18 mouse cellular contexts compared by ENCODE assay signal in the genomic region with DNA sequence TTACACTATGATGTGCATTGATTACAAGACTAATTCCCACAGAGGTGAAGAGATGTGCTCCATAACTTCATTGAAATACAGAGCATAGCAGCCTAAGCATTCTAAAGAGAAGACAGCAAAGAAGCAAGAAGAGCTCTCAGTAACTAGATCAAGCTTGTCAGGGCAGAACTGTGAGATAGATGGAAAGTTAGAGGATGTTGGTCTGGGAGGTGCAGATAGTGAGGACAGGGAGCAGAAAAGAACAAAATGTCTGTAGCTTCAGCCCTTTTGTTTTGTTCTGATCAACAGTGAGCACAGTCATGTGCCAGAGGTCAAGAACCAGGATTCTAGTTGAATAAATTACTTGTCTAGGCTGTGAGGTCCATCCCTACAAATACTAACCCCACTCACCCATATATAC.
"Had no signal": no experiment of that assay in that cellular context is flagged by ENCODE, and none has a peak within 500 bp of the region (broad histone marks: within the 10 kb centered on the region; RNA-seq: fewer than 3 reads in every experiment).

No protein-coding gene starts in this region.

- H3K9ac ChIP-seq: kidney, embryonic 15.5 days; lung, embryonic 15.5 days; midbrain, embryonic 12.5 days; midbrain, embryonic 15.5 days; neural tube, embryonic 13.5 days; stomach, embryonic 15.5 days had no signal

- H3K4me1 ChIP-seq: lung, embryonic 15.5 days; midbrain, embryonic 12.5 days; midbrain, embryonic 15.5 days; neural tube, embryonic 13.5 days; stomach, embryonic 15.5 days had no signal

- ATAC-seq: midbrain, embryonic 15.5 days had no signal

- H3K27me3 ChIP-seq: kidney, embryonic 15.5 days; lung, embryonic 15.5 days; midbrain, embryonic 12.5 days; midbrain, embryonic 15.5 days; neural tube, embryonic 13.5 days; stomach, embryonic 15.5 days had no signal

- H3K9me3 ChIP-seq: kidney, embryonic 15.5 days; lung, embryonic 15.5 days; midbrain, embryonic 12.5 days; midbrain, embryonic 15.5 days; neural tube, embryonic 13.5 days; stomach, embryonic 15.5 days had no signal

- H3K4me3 ChIP-seq: kidney, embryonic 15.5 days; lung, embryonic 15.5 days; midbrain, embryonic 12.5 days; midbrain, embryonic 15.5 days; neural tube, embryonic 13.5 days; stomach, embryonic 15.5 days had no signal

- DNase-seq: kidney, adult 11 months; kidney, adult 8-10 months; kidney, postnatal 10 days; kidney, postnatal 4 days; layer of hippocampus, adult 9-11 months; lung, adult 18-20 months; lung, postnatal 10 days; lung, postnatal 36 days; retina, postnatal 1 day; right cerebral cortex, postnatal 25 days; spleen, adult 18-20 months; thymus, postnatal 25 days had no signal

- H3K4me2 ChIP-seq: kidney, embryonic 15.5 days; lung, embryonic 15.5 days; midbrain, embryonic 12.5 days; midbrain, embryonic 15.5 days; neural tube, embryonic 13.5 days; stomach, embryonic 15.5 days had no signal

- H3K27ac ChIP-seq: kidney, embryonic 15.5 days; lung, embryonic 15.5 days; midbrain, embryonic 12.5 days; midbrain, embryonic 15.5 days; neural tube, embryonic 13.5 days; stomach, embryonic 15.5 days had no signal

- H3K36me3 ChIP-seq: lung, embryonic 15.5 days; midbrain, embryonic 12.5 days; midbrain, embryonic 15.5 days; neural tube, embryonic 13.5 days; stomach, embryonic 15.5 days had no signal
